Mouse (Mus musculus) thymus, postnatal 0 days (tissue): ENCODE results near the gene Mpig6b. TPM values are rescaled to one million over a fixed set of nuclear protein-coding genes. Genes with fewer than 3 reads are reported as not detected.
"Not testable (repeated sequence)": the region's sequence is repeated elsewhere in the genome, so short reads cannot be mapped to it uniquely, and the experiment has no call there.

Experiments used
- DNase-seq: peaks from one replicate; pipeline ENCODE4 v3.0.0-alpha.2; 2015; ENCODE audit warnings: low spot score
- polyA plus RNA-seq: library from polyadenylated mRNA; unstranded; fragments of >200 nt; fragmentation: Nextera tagmentation; extraction: Ambion mirVana; gene quantifications from 2 replicates; pipeline ENCODE4 v1.2.1, GENCODE M21; 2015

Gene Mpig6b
- polyA plus RNA-seq, 1 experiment from 2014 or later: 0.08 TPM

- DNase-seq: no peak
Measured at GRCm38 (mm10) chr17:35039121-35039873, 26.7 kb downstream of the Mpig6b start.

- DNase-seq: no peak
Measured at GRCm38 (mm10) chr17:35034896-35035295, 31.1 kb downstream of the Mpig6b start.

GRCm38 (mm10) chr17:35033703-35034102 lies 32.3 kb downstream of the Mpig6b start:
- DNase-seq: not testable (repeated sequence)

- DNase-seq: peak; percentile 20
Measured at GRCm38 (mm10) chr17:35032323-35032870, 33.6 kb downstream of the Mpig6b start.

- DNase-seq: no peak
Measured at GRCm38 (mm10) chr17:35031880-35032279, 34.1 kb downstream of the Mpig6b start.

- no peak for DNase-seq
Measured at GRCm38 (mm10) chr17:35031272-35031671, 34.7 kb downstream of the Mpig6b start.

- peak; percentile 67 for DNase-seq
Measured at GRCm38 (mm10) chr17:35029691-35030532, 36.1 kb downstream of the Mpig6b start.

- no peak for DNase-seq
Measured at GRCm38 (mm10) chr17:35028315-35028714, 37.7 kb downstream of the Mpig6b start.

- peak; percentile 36 for DNase-seq
Measured at GRCm38 (mm10) chr17:35027277-35028068, 38.5 kb downstream of the Mpig6b start, which contains the start of gene Sapcd1. Gene Sapcd1, minus strand, starts transcription at chr17:35028016.

GRCm38 (mm10) chr17:35026206-35026605 lies 39.8 kb downstream of the Mpig6b start:
- DNase-seq: no peak

- DNase-seq: no peak
Measured at GRCm38 (mm10) chr17:35024691-35025488, 41.1 kb downstream of the Mpig6b start.

GRCm38 (mm10) chr17:35024261-35024660 lies 41.7 kb downstream of the Mpig6b start:
- DNase-seq: no peak

- no peak for DNase-seq
Measured at GRCm38 (mm10) chr17:35023756-35024155, 42.2 kb downstream of the Mpig6b start.

GRCm38 (mm10) chr17:35023221-35023620 lies 42.8 kb downstream of the Mpig6b start:
- DNase-seq: no peak

GRCm38 (mm10) chr17:35022541-35023060 lies 43.4 kb downstream of the Mpig6b start:
- DNase-seq: no peak

- no peak for DNase-seq
Measured at GRCm38 (mm10) chr17:35021842-35022477, 44.0 kb downstream of the Mpig6b start.

GRCm38 (mm10) chr17:35021163-35021808 lies 44.7 kb downstream of the Mpig6b start:
- DNase-seq: peak; percentile 82

GRCm38 (mm10) chr17:35020551-35020950 lies 45.4 kb downstream of the Mpig6b start:
- DNase-seq: no peak

- DNase-seq: no peak
Measured at GRCm38 (mm10) chr17:35019894-35020293, 46.1 kb downstream of the Mpig6b start.
